Mouse (Mus musculus): ENCODE results near the gene Cdhr4. TPM values are rescaled to one million over a fixed set of nuclear protein-coding genes. Genes with fewer than 3 reads are reported as not detected.

Gene Cdhr4
- total RNA-seq, 2 experiments from 2014 or later = 1.0 to 2.3 TPM

DNA sequence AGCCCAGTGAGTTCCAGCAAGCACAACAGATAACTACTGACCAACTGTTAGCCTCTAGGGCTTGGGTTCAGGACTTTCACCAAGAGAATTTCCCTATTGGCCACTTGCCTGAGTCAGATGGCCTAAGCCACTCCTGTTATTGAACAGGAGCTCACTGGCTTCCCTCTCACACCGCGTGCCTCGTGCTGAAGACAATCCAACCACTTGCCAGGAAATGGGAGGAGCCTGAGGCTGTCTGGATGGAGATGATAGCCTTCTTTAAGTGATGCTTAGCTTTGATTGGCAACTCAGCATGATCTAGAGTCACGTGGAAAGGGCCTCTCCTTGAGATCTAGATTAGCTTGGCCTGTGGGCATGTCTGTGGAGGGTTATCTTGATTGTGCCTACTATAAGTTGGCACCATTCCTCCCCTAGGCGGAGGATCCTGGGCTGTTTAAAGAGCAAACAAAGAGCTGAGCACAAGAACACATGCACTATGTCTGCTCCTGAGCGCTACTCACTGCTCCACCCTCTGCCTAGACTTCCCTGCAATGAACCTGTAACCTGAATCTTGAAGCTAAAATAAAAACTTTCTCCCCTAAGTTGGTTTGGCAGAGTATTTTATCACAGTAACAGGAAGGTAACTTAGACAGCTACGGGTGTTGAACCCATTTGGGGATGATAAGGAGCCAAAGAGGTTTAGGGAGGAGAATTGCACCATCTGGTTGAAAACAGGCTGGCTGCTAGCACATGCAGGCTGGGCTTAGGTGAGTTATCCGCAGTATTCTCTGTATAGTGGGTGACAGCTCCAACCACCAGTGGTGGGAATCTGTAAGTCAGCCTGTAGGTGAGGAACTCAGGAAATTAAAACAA, 20.4 kb upstream of the Cdhr4 start:
- no peak for DNase-seq
- intact Hi-C loops (cut with DNase I) = no loop called here

DNA sequence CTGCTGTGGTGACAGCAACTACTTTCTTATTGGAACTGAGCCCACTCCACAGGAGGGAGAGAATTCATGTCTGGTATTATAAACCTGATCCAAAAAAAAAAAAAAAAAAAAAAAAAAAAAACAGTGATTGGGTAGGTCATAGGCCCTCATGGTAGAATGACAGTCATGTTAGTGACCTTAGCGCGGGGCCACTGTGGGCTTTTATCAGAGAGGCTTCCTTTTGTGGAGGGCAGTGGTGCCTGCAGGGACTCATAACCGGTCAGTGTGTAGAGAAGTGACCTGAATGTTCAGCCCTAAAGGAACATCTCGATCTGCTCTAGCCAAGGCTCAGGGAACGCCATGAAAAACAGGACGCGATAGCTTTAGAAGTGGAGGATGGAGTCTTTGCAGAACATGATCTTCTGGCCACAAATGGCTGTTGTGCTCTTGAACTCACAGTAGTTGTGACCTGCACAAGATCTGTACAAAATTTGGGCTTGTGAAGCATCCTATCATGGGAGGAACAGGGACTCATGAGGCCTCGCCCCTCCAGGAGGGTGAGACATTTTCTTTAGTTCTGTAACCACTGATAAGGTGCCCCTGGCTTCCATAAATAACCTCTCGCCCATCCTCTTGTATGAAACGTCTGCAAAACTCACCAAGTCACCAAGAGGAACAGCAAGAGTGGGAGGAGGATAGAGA, 17.7 kb upstream of the Cdhr4 start:
- intact Hi-C loops (cut with DNase I) = no loop called here
- DNase-seq = no peak

DNA sequence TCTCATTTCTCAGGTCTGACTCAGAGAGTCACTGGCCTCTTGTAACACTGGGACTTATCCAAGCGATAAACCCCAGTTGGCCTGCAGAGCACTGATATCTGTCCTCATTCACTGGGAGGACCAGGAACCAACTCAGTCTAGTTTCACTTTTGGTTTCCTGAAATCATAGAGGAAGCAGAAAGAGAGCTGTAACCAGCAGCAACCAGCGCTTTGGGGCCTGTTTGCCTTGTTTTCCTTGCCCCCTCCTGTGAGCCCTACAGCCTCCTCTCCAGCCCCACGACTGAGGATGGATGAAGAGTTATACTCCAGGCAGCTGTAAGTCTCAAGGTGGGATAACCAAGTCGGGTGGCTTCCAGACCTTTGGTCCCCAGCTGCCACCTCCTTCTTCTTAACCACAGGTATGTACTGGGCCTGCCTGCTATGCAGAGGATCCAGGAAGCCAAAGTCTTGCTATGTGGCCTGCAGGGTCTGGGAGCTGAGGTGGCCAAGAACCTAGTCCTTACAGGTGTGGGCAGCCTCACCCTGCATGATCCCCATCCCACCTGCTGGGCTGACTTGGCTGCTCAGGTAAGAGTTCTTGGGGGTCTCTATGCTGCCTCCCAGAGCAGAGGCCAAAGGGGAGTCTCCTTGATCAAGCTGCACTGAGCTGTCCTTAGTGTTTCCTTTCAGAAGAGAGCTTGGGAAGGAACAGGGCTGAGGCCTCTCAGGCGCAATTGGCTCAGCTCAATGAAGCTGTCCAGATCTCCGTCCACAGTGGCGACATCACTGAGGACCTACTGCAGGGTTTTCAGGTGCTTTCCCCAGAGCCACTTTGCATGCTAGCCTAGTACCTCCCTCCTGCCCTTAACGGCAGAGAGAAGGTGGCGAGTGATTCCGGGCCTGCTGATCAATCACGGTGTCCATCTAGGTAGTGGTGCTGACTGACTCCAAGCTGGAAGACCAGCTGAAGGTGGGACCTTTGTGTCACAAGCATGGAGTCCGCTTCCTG, 16.6 kb upstream of the Cdhr4 start, which contains the start of gene Uba7:
Uba7 (plus strand) TSS at position 107 of the 988 bp plus-strand sequence.
- intact Hi-C loops (cut with DNase I) = no loop called here
- no peak for DNase-seq

DNA sequence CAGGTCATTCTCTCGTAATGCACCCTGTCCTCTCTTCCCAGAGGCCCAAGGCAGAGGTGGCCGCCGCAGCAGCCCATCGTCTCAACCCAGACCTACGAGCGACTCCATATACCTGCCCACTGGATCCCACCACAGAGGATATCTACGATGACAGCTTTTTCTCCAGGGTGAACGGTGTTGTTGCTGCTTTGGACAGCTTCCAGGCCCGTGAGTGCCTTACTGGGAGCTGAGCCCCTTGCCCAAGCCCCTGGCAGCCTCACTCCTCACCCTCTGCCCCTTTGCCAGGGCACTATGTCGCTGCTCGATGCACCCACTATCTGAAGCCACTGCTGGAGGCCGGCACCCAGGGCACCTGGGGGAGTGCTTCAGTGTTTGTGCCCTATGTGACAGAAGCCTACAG, 13.5 kb upstream of the Cdhr4 start:
- intact Hi-C loops (cut with DNase I) = no loop called here
- DNase-seq = no peak

DNA sequence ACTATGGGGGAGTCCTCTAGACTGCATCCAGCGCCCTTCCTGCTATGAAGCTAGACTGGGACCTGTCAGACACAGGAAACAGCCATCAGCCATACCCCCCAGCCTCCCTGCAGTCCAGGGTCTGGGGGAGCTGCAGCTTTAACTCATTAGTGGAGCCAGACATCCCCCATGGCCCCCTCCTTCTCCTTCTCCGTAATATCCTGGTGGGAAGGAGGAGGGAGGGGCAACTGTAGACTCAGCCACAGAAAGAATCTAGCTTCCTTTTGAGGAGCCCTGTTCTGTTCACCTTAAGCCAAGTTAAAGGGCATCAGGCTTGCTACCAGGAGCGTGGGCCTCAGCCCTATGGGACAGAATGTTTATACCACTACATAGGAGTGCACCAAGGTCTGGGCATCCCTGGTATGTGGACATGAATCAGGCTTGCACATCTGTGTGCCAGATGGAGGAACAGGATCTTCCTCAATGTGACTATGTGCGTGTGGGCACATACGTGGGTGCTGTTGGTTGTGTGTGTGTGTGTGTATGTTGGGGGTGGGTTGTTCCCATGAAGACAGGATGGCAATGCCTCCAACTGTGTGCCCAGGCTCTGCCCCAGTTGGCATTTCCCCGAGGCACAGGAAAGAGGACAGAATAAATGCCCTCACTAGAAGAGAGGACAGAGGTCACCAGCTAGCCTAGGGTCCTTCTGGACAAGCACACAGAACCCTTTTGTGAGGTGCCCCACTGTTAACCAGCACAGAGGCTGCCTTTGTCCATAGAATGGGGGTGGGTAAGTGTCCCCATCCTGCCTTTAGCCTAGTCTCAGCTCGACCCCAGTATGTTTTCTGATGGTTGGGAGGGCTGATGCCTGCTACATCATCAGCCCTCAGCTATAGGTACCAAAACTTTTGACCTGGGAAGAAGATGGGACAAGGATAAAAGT, 10.4 kb upstream of the Cdhr4 start:
- intact Hi-C loops (cut with DNase I) = no loop called here
- no peak for DNase-seq

DNA sequence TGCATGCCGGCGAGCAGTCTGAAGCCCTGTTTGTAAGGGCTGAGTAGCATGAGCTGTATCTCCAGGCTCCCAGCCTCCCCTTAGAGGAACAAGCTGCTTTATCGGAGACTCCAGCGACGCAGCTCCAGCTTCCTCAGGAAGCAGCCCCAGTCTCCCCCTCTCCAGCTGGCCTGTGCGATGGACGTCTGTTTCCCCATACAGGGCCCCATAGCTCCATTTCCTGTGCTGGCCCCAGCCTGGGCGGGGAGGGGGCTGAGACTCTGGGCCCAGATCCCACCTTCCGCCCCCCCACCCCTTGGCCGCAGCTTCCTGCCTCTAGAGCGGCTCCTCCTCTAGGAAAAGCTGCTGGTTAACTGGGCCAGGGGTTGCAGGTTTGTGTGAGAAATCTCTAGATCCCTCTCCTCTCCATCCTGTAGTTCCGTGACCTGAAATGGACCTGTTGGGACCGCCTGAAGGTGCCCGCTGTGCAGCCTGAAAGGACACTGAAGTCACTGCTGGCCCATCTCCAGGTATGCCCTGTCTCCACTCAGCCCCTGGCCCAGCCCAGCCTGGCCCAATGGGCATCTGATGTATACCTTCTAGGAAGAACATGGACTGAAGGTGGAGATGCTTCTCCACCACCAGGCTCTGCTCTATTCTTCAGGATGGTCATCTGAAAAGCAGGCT, 9.5 kb upstream of the Cdhr4 start, which contains the start of gene Gm20661:
Gm20661 (plus strand) TSS at position 378 of the 666 bp plus-strand sequence.
- intact Hi-C loops (cut with DNase I) = no loop called here
- peak; percentile 51 for DNase-seq

DNA sequence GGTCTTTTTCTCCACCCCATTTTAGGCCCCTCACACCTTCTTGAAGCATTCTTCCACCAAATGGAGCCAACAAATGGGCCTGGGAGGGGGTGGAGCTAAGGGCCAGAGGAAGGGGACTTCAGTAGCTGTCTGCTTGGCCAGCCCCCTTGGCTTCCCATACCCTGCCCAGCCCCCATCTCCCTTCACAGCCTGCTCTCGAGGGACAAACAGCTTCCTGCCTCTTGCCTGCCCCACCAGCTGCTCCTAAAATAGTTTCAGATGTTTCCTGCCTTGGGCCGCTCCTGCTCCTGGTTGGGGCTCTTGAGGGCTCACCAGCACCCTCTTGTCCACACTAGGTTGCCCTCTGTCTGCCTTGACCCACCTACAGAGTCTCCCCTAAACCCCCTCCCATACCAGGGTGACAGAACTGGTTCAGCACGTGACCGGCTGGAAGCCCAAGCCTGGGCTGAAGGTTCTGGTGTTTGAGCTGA, 8.8 kb upstream of the Cdhr4 start:
- peak; percentile 52 for DNase-seq
- intact Hi-C loops (cut with DNase I) = no loop called here

DNA sequence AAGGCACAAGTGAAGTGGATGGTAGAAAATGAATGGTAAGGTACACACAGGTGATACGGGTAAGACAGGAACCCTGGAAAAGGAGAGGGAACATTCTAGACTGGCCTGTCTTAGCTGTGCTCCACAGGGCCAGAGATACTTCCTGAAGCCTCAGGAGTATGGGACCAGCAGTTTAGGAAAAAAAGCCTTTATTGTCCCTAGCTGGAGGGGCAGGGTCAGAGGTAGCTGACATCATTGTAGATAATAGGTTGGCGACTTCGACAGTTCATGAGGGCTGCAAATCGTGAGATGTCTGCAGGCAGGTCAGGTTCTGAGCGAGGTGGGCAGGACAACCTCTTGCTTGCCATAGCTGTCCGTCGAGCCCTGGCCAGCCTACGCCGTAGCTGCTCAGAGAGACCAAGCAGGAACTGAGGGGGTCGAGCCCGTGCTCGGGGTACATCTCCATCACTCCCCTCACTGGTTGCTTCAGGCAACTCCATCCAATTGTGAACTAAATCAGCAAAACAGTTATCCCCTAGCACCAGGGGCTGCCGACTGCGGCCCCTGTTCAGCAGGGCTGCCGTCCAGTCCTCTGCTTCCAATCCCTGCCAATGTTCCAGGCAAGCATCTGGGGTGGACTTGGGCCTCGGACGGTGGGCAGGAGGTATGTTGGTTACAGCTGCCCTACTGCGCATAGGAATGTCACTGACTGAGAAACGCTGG, 8.1 kb upstream of the Cdhr4 start:
- DNase-seq = no peak
- intact Hi-C loops (cut with DNase I) = no loop called here

DNA sequence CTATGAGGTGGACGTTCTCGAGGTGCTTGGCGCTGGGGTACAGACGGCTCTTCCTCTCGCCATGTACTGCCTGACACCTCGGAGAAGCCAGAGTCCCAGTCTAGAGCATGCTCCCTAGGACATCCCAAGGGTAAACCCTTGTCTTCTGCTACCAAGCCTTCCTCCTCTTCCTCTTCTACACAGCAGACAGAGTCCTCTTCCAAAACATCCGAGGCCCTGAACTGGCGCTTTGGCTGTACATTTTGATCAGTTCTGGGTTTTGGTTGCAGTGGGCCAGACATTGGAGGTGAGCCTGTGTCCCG, 7.6 kb upstream of the Cdhr4 start:
- intact Hi-C loops (cut with DNase I) = loop anchor here (5.0 kb wide), 1 partner anchor 82 kb away; no protein-coding TSS in a partner anchor
- DNase-seq = no peak

DNA sequence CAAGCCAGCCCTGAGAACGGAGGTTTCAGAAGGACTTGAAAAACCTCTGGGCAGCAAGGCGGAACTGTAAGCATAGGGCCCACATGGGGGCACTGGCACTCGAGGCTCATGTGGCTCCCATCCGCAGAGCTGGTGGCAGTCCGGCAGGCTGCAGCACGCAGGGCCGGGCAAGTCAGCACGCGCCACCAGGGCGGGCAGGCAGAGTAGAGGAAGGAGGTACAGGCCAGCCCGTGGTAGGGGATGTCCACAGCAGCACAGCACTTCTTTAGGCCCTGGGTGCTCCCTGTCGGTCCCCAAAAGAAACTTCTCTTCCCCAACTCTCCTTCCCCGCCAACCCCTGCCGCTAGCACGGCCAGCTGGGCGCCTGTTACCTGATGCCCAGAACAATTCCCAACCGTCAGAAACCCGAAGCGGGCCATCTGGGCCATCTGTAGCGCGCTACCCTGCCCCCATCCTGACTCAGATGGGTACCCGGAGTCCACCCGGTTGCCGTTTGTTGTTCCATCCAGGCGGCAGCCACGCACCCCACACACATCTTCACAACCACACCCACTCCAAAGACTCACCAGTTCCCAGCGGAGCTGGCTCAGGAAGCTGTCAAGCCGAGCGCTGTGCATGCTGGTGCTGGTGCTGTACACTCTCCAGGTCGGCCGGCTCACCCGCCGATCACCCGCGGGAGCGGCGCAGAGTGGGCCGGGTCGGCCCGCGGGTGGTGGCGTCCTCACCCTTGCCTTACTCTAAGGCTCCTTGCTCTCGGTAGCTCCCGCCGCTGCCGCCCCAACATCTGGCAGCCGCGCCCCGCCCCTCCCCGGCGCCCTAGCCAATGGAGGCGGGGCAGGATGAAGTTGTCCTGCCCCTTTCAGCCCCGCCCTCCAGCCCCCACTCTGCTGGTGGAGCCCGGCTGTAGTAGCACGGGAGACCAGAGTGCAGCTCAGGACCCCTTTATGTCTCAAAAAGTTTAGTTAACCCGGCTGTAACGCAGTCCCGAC, 6.9 kb upstream of the Cdhr4 start, which contains the start of gene Inka1:
Inka1 (minus strand) TSS at position 749 of the 989 bp plus-strand sequence.
- intact Hi-C loops (cut with DNase I) = loop anchor here (5.0 kb wide), 1 partner anchor 83 kb away; no protein-coding TSS in a partner anchor
- DNase-seq = peak; percentile 73

DNA sequence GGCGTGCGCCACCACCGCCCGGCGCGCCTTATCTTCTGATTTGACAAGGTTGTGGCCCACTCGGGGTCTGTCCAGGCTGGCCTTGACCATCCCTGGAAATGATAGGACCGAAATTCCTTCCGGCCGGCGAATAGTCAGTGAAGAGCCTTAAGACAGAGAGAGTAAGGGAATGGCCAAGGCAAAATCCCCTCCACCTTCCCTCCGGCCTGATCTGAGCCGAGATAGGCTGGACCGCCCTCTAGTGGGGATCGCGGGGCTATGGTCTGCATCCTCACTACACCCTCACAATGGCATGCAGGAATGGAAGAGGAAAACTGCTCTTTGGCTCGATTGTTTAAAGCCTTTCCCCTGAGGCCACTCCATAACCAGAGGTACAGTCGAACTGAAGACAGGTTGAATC, 5.9 kb upstream of the Cdhr4 start:
- intact Hi-C loops (cut with DNase I) = loop anchor here (5.0 kb wide), 1 partner anchor 84 kb away; no protein-coding TSS in a partner anchor

DNA sequence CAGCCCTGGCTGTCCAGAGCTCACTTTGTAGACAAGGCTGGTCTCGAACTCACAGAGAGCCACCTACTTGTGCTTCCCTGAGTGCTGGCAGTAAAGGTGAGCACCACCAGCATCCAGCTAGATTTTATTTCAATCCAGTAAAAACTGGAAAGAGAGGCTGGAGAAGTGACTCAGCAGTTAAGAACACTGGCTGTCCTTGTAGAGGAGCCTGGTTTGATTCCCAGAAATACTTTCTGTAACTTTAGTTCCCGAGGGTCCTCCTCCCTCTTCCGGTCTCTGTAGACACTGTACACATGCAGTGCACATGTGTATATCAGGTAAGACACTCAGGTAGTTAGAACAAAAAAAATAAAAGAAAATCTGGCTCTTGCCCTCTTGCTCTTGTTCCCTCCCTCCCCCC, 4.3 kb upstream of the Cdhr4 start:
- DNase-seq = no peak
- intact Hi-C loops (cut with DNase I) = loop anchor here (5.0 kb wide), 1 partner anchor 86 kb away; no protein-coding TSS in a partner anchor

More for the DNA sequence above, 5.9 kb upstream of the Cdhr4 start:
- peak; percentile 85 for DNase-seq

DNA sequence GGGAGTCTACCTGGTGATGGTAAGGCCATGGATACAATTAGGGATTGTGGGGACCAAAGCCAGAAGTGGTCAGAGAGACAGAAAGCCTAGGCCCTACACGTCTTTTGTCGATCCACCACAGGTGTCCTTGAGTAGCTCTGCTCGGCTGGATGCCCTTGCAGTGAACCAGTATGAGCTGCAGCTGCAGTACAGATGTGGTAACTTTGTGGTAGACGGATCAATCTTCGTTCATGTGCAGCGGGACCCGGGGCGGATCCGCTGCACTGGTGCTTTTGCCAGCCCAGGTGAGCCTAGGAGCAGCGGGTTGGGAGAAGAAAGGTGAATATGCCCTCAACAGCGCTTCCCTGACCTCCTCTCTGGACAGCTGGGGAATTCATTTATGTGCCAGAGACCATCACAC, 716 bp downstream of the Cdhr4 start:
- DNase-seq = no peak
- intact Hi-C loops (cut with DNase I) = no loop called here

DNA sequence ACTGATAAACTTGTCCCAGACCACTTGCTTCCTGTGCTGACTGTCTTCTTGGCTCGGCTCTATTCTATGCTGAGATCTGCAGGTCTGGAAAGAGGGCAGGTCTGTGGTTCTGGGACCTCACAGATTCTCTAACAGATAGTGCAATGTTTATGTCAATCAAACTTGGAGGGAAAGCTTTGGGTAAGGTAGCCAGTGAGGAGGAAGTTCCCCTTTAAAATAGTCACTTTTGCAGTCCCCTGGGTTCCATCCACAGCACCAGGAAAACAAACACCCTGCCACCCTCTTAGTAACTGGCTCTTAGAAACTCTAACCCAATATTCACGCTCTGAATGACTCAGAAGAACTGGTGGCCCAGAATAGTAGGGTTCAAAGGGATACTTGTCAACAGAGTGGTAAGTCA, 2.2 kb downstream of the Cdhr4 start:
- DNase-seq = no peak
- intact Hi-C loops (cut with DNase I) = no loop called here

DNA sequence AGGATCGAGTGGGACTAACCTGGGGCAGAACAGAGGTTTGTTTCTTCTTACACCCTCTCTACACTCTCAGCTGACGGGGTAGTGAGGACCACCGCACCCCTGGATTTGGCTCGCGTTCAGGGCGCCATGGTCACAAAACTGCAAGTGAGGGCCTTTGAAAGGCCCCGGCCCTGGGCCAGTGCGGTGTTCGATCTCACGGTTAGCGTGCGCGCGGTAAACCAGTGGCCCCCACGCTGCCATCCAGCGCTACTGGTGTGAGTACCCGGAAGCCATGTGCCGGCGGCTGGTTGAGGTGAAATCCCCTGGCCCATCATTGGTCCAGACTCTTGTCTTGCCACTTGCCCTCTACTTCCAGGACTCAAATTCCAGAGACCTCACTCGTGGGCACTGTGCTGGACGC, 3.2 kb downstream of the Cdhr4 start:
- intact Hi-C loops (cut with DNase I) = no loop called here
- no peak for DNase-seq

DNA sequence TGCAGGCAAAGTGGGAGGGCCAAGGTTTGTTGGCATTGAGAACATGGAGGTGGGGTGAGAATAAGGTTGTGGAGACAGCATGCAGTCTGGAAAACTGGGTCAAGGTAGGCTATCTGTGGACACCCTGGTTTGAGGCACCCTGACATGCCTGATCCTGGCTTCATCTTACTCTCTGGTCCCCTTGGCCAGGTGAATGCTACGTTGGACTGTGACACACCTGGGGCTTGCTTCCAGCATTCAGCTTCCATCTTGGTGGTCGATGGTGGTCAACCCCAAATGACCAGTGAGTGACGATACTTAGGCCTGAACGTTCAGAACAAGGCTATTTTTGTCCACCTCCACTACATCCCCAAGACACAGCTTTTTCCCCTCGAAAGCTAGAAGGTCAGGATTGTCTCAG, 3.8 kb downstream of the Cdhr4 start, which contains the start of gene Gm20662:
Gm20662 (plus strand) TSS at position 301 of the 400 bp plus-strand sequence.
- intact Hi-C loops (cut with DNase I) = no loop called here
- no peak for DNase-seq

Measured in left cerebral cortex, postnatal 4 days (tissue).